Mouse (Mus musculus) lung, adult 18-20 months (tissue): Measurements from ENCODE around the gene Ppp1r32.

Experiments used
- DNase-seq, 2 experiments: peaks; one replicate each; pipeline ENCODE4 v3.0.0; 2022; ENCODE audit warnings: mixed read lengths in 2 of 2

The Ppp1r32 gene

GRCm38 (mm10) chr19:10456752-10457483 is 25.8 kb downstream of the Ppp1r32 start, which contains the start of gene Lrrc10b:
Gene Lrrc10b, minus strand, starts transcription at chr19:10457473.
- DNase-seq = peak; percentile 51 to 61

DNA sequence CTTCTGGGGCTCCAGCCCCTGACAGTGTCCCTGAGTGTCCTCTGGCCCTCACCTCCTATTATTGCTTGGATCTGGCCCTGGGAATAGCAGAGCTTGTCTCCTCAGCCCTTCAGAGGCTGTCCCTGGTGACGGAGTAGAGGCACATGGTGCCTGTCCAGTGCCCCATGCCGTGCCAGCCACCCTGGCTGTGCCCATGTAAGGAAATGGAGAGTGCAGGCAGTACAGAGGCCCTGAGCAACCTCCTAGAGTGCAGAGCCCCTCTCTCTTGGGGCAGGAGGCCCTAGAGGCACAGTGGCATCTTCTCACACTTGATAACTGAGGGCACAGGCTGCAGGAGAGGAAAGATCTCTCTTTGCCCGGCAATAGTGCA is 27.3 kb downstream of the Ppp1r32 start:
- no peak for DNase-seq

GRCm38 (mm10) chr19:10454718-10455436 is 27.9 kb downstream of the Ppp1r32 start:
- peak in 1 of 2 experiments; percentile 35 for DNase-seq

GRCm38 (mm10) chr19:10449708-10450107 is 33.0 kb downstream of the Ppp1r32 start:
- DNase-seq = peak; percentile 53 to 70

DNA sequence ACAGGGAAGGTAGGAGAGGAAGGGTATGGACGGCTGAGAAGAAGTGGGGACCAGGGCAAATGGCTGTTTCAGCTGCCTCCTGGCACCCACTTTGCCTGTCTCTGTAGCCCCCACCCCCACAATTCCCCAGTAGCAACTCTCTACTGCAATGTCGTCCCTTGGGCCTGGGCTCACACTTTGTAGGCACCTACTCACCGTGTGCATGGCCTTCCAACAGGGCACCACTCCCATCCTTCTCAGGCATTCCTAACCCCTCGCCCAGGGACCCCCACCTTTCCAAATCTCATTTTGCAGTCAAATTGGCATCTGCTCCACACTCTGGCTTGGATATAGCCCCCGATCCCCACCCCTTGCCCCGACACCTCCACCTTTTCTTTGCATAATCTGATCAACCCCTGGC is 33.5 kb downstream of the Ppp1r32 start:
- no peak for DNase-seq

GRCm38 (mm10) chr19:10448275-10448674 is 34.5 kb downstream of the Ppp1r32 start:
- DNase-seq = no peak

DNA sequence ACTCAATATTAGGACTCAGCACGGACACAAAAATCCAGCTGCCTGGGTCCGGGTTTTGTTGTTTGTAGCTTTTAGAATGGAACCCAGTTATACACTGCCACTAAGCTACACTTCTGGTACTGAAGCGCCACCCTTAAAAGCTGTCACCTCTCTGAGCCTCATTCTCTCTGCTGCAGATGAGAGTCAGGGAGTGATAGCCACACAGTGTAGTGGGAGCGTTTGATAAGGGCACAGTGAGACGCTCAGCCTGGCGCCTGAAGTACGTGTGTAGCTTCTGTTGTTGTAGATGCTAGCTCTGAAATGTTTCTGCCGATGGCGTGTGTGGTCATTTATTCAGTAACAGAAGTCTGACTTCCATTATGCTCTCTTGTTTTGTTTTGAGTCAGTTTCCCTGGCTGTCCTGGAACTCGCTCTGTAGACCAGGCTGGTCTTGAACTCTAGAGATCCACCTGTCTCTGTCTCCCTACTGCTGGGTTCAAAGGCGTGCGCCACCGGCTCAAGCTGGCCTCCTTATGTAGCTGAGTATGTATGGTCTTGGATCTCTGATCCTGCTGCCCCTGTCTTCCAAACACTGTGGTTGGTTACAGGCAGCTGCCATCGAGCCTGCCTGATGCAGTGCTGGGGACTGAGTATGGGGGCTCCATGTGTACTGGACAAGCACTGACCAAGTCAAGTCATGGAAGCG is 37.9 kb downstream of the Ppp1r32 start:
- DNase-seq = no peak

- DNase-seq = peak; percentile 38 to 48
These were observed 45.2 kb downstream of the Ppp1r32 start for GRCm38 (mm10) chr19:10437521-10437920.

DNA sequence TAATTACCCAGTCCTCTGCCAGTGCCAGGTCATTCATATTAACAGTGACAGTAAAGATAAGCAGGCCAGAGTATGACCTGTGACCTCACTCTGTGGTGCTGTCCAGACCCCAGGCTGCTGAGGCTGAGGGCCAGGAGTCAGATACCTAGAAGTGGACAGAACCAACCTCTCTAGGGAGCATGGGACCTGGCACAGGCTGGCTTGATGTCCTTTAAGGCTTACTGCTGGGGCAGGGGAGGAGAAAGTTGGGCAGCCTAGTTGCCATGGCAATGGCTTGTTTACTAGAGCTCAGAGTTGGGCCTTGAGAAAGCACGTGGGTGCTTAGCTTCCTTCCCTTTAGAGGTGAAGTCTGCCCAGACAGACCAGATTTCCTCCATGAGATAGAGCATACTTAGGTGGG is 46.0 kb downstream of the Ppp1r32 start:
- DNase-seq = peak; percentile 28 to 31

DNA sequence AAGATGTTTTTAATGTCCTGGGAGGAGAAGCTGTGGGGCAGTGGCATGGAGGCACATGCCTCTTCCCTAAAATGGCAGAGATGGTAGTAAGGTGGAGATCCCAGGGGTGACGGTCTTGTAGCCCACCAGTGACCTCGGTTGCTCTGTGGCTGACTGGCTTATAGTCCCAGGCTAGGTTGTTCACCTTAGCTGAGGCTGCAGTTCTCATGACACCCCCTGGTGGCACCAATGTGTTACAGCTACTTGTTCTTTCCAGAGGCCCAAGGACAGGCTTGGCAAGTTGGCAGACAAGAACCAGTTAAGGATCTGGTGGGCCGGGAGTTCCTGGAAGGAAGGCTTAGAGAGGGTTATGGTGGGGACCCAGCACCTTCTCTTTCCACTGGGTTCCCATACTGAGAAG is 46.8 kb downstream of the Ppp1r32 start:
- DNase-seq = peak; percentile 70 to 79

- peak; percentile 82 to 90 for DNase-seq
These were observed 47.8 kb downstream of the Ppp1r32 start for GRCm38 (mm10) chr19:10434927-10435326.

DNA sequence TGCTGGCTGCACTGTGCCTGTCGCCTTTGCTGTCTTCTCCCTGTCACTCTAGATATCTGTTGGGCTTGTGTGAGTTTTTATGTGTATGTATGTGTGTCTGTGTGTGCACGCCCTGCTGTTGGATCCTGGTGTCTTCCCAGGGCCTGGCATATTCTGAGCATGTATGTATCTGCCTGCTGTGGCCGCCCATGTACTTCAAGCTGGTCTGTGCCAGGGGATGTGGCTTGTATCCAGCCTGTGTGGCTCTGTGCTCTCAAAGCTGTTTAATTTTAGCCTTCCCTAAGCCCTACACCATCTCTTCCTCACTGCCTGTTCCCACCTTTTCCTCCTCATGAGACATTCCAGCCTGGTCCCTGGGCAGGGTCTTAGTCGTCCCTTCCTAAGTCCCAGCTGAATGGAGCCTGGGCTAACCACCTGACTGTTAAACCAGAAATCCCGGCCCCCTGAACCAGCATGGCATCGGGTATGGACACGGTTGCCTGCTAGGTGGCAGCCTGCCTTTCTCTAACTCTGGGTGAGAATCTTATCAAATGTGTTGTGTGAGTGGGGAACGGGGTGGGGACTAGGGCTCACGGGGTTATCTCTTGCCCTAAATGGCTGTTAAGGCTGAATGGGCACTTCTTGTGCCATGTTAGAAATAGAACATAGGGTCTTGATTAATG is 48.7 kb downstream of the Ppp1r32 start:
- no peak for DNase-seq

DNA sequence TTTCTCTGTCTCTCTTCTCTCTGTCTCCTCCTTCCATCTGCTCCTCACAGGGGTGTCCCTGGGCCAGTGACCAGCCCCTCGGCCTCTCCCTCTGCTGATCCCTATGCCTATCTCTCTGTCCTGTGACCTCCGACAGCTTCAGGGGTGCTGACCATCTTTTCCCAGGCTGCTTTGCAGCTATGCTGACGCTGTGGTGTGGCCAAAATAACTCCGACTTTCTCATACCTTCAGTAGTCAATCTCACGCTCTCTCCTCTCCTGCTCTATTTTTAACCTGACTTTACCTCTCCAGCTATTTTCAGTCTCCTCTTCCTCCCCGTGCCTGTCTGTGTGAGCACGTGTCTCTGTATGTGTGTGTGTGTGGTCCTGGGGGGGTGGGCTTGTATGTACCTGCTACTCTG is 49.5 kb downstream of the Ppp1r32 start:
- DNase-seq = no peak

GRCm38 (mm10) chr19:10431841-10432240 is 50.9 kb downstream of the Ppp1r32 start:
- no peak for DNase-seq

- no peak for DNase-seq
These were observed 51.3 kb downstream of the Ppp1r32 start for GRCm38 (mm10) chr19:10431410-10431809.

- peak in 1 of 2 experiments; percentile 21 for DNase-seq
These were observed 53.4 kb downstream of the Ppp1r32 start for GRCm38 (mm10) chr19:10429371-10429770.

DNA sequence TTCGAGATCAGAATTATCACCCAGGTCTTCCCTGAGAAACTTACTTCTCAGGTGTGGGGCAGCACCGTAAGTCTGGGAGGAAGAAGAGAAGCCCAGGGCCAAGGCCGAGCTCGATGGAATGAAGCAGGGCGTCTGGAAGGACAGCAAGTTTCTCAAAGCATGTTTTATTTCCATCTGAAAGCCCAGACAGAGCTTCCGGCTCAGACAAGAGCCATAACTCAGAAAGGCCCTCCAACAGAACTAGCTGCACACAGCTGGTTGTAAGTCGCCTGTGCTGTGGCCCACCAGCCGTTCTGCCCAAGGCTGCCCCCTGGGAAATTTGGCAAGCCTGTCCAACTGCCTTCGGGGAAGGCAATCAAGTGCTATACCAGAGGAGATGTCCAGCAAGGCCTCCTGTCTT is 55.3 kb downstream of the Ppp1r32 start:
- DNase-seq = no peak

GRCm38 (mm10) chr19:10426793-10427192 is 55.9 kb downstream of the Ppp1r32 start:
- no peak for DNase-seq

- DNase-seq = no peak
These were observed 56.4 kb downstream of the Ppp1r32 start for GRCm38 (mm10) chr19:10426312-10426711.

DNA sequence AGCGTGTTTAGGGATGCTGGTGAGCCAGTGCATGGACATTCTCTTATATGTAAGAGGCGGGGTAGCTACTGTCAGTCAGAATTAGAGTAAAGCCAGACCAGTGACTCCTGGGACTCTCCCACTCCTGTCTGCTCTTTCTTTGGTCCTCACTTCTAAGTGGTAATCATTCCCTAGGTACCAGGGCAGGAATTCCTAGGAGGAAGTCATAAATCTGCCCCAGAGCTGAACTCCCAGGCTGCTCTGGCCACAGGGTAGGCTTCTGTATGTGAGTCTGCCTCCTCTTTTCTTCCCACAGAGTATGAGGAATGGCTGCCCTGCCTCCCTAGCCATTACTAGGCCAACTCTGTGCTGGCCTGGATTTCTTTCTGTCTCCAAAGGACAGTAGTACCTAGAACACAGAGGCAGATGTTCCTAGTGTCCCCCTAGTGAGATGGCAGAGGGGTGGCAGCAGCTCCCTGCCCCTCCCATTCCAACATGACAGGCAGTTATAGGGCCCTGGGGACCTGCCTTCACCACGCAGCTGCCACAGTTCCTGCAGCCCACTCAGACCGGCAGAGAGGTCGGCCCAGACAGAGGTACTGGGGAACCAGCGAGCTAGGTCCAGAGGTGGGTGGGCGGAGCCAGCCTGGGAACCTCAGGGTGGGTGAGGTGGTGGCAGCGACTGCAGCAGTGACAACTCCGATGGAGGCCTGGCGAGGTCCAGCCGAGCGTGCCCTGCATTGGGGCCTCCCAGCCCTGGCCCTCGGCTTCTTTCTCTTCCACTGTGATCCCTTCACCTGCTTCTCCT is 57.1 kb downstream of the Ppp1r32 start:
- no peak for DNase-seq

GRCm38 (mm10) chr19:10424751-10425150 is 58.0 kb downstream of the Ppp1r32 start:
- no peak for DNase-seq
